Mouse (Mus musculus) embryonic fibroblast, embryonic 13.5 days (primary cell): ENCODE results near the gene Epb41l2.

Experiments used
- CTCF ChIP-seq: IDR thresholded peaks from 2 replicates; pipeline ENCODE4 v1.5.1; 2011; ENCODE audit warnings: mild to moderate bottlenecking, control low read depth, low read length, moderate library complexity, borderline replicate concordance; ENCODE audit not compliant: insufficient read depth
- POLR2A ChIP-seq: IDR thresholded peaks from 2 replicates; pipeline ENCODE4 v1.6.1; 2011; ENCODE audit warnings: low read depth, mild to moderate bottlenecking, control low read depth, low read length, moderate library complexity

GRCm38 (mm10) chr10:25403813-25404701, 44.5 kb downstream of the Epb41l2 start:
- TF ChIP-seq POLR2A (no peak), CTCF (no peak)
